Mouse (Mus musculus) T-helper 1 cell (primary cell): ENCODE results near the gene Sema5b.

Experiments used
- in situ Hi-C: fragments of 300-600 bp; cut with MboI, MseI; formaldehyde crosslinking; loops from one replicate; pipeline ENCODE4 v1.15.1; 2025; ENCODE audit warnings: high pct_unique_total_duplicates

Gene Sema5b

GRCm38 (mm10) chr16:35541117-35541641, at the start of gene Sema5b:
Gene Sema5b (plus strand): TSS chr16:35541145.
- in situ Hi-C loops, result loop anchor here (5.0 kb wide), 1 partner anchor 86 kb away; no protein-coding TSS in a partner anchor

- in situ Hi-C loops, result no loop called here
Observed at GRCm38 (mm10) chr16:35500342-35500741, 40.6 kb upstream of the Sema5b start.

GRCm38 (mm10) chr16:35501106-35501760, 39.7 kb upstream of the Sema5b start:
- in situ Hi-C loops, result no loop called here

- in situ Hi-C loops, result no loop called here
Observed at GRCm38 (mm10) chr16:35502456-35502855, 38.5 kb upstream of the Sema5b start.

- in situ Hi-C loops, result no loop called here
Observed at GRCm38 (mm10) chr16:35504266-35504665, 36.7 kb upstream of the Sema5b start.

- in situ Hi-C loops, result no loop called here
Observed at GRCm38 (mm10) chr16:35505786-35506185, 35.2 kb upstream of the Sema5b start.

- in situ Hi-C loops, result no loop called here
Observed at GRCm38 (mm10) chr16:35508581-35508980, 32.4 kb upstream of the Sema5b start.

GRCm38 (mm10) chr16:35509331-35510070, 31.4 kb upstream of the Sema5b start:
- in situ Hi-C loops, result no loop called here

- in situ Hi-C loops, result no loop called here
Observed at GRCm38 (mm10) chr16:35515977-35516612, 24.9 kb upstream of the Sema5b start.

- in situ Hi-C loops, result no loop called here
Observed at GRCm38 (mm10) chr16:35517976-35518951, 22.7 kb upstream of the Sema5b start.

- in situ Hi-C loops, result no loop called here
Observed at GRCm38 (mm10) chr16:35519245-35519644, 21.7 kb upstream of the Sema5b start.

GRCm38 (mm10) chr16:35524200-35524599, 16.7 kb upstream of the Sema5b start:
- in situ Hi-C loops, result no loop called here

- in situ Hi-C loops, result no loop called here
Observed at GRCm38 (mm10) chr16:35534630-35535029, 6.3 kb upstream of the Sema5b start.

GRCm38 (mm10) chr16:35537651-35538050, 3.3 kb upstream of the Sema5b start:
- in situ Hi-C loops, result no loop called here

- in situ Hi-C loops, result no loop called here
Observed at GRCm38 (mm10) chr16:35539041-35539440, 1.9 kb upstream of the Sema5b start.

GRCm38 (mm10) chr16:35540333-35541116, 420 bp upstream of the Sema5b start:
- in situ Hi-C loops, result loop anchor here (5.0 kb wide), 1 partner anchor 87 kb away; no protein-coding TSS in a partner anchor

GRCm38 (mm10) chr16:35541661-35542420, 896 bp downstream of the Sema5b start:
- in situ Hi-C loops, result loop anchor here (5.0 kb wide), 1 partner anchor 85 kb away; no protein-coding TSS in a partner anchor

- in situ Hi-C loops, result loop anchor here (5.0 kb wide), 1 partner anchor 85 kb away; no protein-coding TSS in a partner anchor
Observed at GRCm38 (mm10) chr16:35542421-35542780, 1.5 kb downstream of the Sema5b start.

- in situ Hi-C loops, result no loop called here
Observed at GRCm38 (mm10) chr16:35545723-35546122, 4.8 kb downstream of the Sema5b start.
